Mouse (Mus musculus) limb, embryonic 13.5 days (tissue): ENCODE results near the gene Apoe. TPM values are rescaled to one million over a fixed set of nuclear protein-coding genes. Genes with fewer than 3 reads are reported as not detected.
A peak's percentile ranks its signal among the peaks of the same experiment; 100 is the strongest.

Experiments used
- ATAC-seq: fragments of 200-750 bp; cut with Nextera tagmentation; 2 replicates; pipeline ENCODE4 v1.8.0; 2017; ENCODE audit warnings: low read depth, moderate number of reproducible peaks, moderate TSS enrichment; ENCODE audit not compliant: low FRiP score
- H3K27ac ChIP-seq: fragments of 300-500 bp; sonication (generic); 2 replicates; pipeline ENCODE4 v1.5.1; 2015; ENCODE audit warnings: inconsistent platforms, mild to moderate bottlenecking, moderate library complexity
- H3K27me3 ChIP-seq: fragments of 300-500 bp; sonication (generic); 2 replicates; pipeline ENCODE4 v1.6.1; 2015; ENCODE audit warnings: mild to moderate bottlenecking, inconsistent platforms
- H3K36me3 ChIP-seq: fragments of 300-500 bp; sonication (generic); 2 replicates; pipeline ENCODE4 v1.6.1; 2015; ENCODE audit warnings: inconsistent platforms, mild to moderate bottlenecking, moderate library complexity
- H3K4me1 ChIP-seq: fragments of 300-500 bp; sonication (generic); 2 replicates; pipeline ENCODE4 v1.6.1; 2015; ENCODE audit warnings: inconsistent platforms
- H3K4me2 ChIP-seq: fragments of 300-500 bp; sonication (generic); replicated peaks from 2 replicates; pipeline ENCODE4 v1.6.1; 2015; ENCODE audit warnings: inconsistent platforms, mild to moderate bottlenecking, moderate library complexity
- H3K4me3 ChIP-seq: fragments of 300-500 bp; sonication (generic); 2 replicates; pipeline ENCODE4 v1.5.1; 2015; ENCODE audit warnings: moderate library complexity, mild to moderate bottlenecking, inconsistent platforms
- H3K9ac ChIP-seq: fragments of 300-500 bp; sonication (generic); 2 replicates; pipeline ENCODE4 v1.6.1; 2015; ENCODE audit warnings: mild to moderate bottlenecking, inconsistent platforms
- H3K9me3 ChIP-seq: fragments of 300-500 bp; sonication (generic); 2 replicates; pipeline ENCODE4 v1.6.1; 2016; ENCODE audit warnings: inconsistent platforms
- WGBS: fragments of 180-500 bp; shearing (Covaris S2); methylation state at CpG from one replicate; pipeline ENCODE4 v1.1.7; 2015; 5-methylcytosine and 5-hydroxymethylcytosine counted together
- polyA plus RNA-seq: library from polyadenylated mRNA; unstranded; fragments of >200 nt; fragmentation: Nextera tagmentation; extraction: Ambion mirVana; gene quantifications from 2 replicates; pipeline ENCODE4 v1.2.1, GENCODE M21; 2015

Apoe gene
- polyA plus RNA-seq, 1 experiment from 2014 or later: 241 TPM

DNA sequence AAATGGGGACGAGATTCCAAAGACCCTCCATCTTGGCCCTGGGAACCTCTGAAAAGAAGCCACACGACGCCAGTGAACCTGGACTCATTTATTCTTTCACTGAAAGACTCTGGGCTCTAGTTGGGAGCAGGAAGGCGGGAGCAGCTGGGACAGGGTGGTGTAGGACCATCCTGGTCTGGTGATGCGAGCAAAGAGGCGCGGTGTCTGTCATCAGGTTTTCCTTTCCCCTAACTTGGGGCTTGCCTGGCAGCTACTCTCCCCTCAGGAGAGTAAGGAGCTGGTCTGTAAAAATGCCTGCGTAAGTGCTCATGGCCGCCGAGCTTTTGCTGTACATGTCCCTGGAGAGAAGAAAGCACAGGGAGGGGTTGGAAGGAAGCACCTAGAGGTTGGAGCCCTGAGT lies 27.5 kb downstream of the Apoe start:
- Histone ChIP-seq H3K4me3 (no peak overlapping the region), H3K9ac (no peak overlapping the region), H3K4me1 (peaks cover 5% of the 10 kb centered on the region), H3K4me2 (no peak overlapping the region), H3K9me3 (no peaks in the 10 kb centered on the region), H3K27ac (no peak overlapping the region), H3K27me3 (no peaks in the 10 kb centered on the region), H3K36me3 (no peaks in the 10 kb centered on the region)
- ATAC-seq: no peak
- 63% methylated on average over 10 of the region's 10 CpGs for WGBS

DNA sequence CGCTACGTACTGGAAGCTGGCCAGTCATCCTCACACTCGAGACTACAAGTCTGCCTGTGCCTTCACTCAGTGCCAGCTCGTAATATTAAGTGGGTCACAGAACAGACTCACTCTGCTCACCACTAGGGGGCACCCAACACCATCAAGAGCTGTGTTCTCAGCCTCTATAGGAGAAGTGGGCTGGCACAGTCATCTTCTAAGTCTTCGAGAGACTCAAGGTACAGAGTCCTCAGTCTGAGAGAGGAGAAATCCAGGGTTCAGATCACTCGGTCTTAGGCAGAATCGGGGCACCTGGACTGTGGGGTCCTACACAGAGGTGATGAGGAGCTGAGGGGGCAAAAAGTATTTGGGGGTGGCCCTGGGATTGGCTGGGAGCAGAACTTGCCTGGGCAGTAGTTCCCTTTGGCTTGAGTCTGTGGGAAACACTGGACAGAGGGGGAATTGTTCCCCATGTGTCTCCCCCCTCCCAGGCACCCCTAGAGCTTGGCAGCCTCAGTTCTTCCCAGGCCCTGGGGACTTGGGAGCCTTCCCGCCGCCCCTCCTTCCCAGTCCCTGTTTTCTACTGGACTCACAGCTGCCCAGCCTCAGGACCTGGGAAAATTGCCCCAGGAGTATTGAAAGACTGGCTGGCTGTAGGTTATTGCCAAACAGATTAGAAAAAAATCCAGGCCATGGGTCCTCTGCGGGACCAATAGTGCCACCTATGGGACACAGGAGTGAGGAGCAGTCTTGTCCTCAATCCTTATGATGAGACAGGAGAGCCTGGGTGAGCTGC lies 29.9 kb downstream of the Apoe start:
- peak overlapping the region; percentile 14; the same call in 1 of the 2 replicates for H3K9ac ChIP-seq
- H3K9me3 ChIP-seq: no peaks in the 10 kb centered on the region
- H3K4me2 ChIP-seq: peak overlapping the region; percentile 46
- H3K27ac ChIP-seq: peak overlapping the region; percentile 52; the same call in 1 of the 2 replicates
- peaks cover 10% of the 10 kb centered on the region for H3K4me1 ChIP-seq
- peak; percentile 72 for ATAC-seq
- WGBS: 4% methylated on average over 10 of the region's 10 CpGs
- H3K4me3 ChIP-seq: 0 out of 2 replicates have a peak overlapping the region, but pooled peaks have one; percentile 10
- H3K36me3 ChIP-seq: no peaks in the 10 kb centered on the region
- H3K27me3 ChIP-seq: no peaks in the 10 kb centered on the region

DNA sequence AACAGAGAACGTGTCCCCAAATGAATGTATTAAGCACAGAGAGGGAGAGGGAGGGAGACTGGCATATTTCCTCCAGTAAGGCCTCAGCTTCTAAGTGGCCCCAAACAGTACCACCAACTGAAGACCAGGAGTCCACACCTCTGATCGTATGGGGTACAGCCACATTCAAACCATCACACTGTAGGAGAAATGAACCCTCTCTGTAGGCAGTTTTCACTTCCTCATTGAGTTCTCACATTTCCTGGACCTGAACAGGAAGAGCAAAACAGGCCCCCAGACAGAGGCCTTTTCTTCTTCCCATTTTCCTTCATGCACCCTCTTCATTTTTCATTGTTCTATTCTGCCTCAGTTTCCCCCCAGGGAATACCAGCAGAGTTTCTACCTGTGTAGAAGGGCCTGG lies 31.6 kb downstream of the Apoe start:
- Histone ChIP-seq H3K9me3 (no peaks in the 10 kb centered on the region), H3K36me3 (peaks cover 2% of the 10 kb centered on the region), H3K27ac (no peak overlapping the region), H3K4me2 (no peak overlapping the region), H3K4me3 (no peak overlapping the region), H3K27me3 (no peaks in the 10 kb centered on the region), H3K9ac (no peak overlapping the region), H3K4me1 (peaks cover 24% of the 10 kb centered on the region)
- no peak for ATAC-seq
- 86% methylated on average over 2 of the region's 2 CpGs for WGBS

DNA sequence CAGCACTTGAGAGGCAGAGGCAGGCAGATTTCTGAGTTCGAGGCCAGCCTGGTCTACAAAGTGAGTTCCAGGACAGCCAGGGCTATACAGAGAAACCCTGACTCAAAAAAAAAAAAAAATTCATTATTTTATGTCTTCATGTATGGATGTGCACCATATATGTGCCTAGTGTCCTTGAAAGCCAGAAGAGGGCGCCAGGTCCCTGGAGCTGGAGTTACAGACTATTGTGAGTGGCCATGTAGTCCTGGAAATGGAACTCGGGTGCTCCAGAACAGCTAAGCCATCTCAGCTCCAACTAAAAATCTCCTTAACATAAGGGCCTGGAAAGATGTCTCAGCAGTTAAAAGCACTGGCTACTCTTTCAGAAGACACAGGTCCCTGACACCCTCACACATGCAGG lies 32.2 kb downstream of the Apoe start:
- no peak overlapping the region for H3K4me2 ChIP-seq
- peaks cover 24% of the 10 kb centered on the region for H3K4me1 ChIP-seq
- 67% methylated on average over 3 of the region's 3 CpGs for WGBS
- no peaks in the 10 kb centered on the region for H3K27me3 ChIP-seq
- H3K4me3 ChIP-seq: no peak overlapping the region
- no peak for ATAC-seq
- H3K9me3 ChIP-seq: no peaks in the 10 kb centered on the region
- no peak overlapping the region for H3K27ac ChIP-seq
- H3K9ac ChIP-seq: no peak overlapping the region
- H3K36me3 ChIP-seq: peaks cover 9% of the 10 kb centered on the region

DNA sequence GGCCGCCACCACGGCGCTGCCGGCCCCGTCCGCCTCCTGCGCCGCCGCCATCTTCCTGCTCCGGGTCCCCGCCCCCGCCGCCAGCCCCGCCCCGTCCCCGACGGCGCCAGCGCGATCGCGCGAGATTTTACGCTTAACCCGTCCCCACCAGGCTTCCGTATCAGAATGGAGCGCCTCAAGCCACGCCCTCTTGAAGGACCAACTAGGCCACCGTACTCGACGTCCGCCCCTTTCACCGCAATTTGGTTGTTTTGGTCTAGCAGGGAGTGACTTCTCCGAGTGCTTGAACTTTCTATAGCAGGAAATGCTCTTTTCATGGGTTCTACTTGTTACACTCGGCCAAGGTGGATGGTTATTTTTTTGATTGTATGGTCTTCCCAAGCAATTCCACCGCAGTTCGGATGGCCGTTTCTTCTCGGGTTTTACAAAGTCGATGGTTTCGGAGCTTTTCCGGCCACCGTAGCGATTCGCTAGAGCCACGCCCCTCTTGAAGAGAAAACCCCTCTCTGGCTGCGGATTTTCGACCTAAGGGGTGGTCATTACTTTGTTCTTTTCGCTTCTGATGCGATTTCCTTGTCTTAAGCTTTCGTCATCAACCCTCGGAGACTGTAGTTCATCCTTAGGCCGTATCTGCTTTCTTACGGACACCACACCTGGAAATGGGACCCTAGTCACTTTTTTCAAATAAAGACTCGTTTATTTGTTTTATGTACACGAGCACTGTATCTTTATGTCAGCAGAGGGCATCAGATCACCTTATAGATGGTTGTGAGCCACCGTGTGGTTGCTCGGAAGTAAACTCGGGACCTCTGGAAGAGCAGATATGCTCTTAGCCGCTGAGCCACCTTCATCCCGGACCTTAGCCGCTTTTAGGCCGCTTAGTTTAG lies 33.8 kb downstream of the Apoe start, which contains the start of gene Clptm1:
Gene Clptm1, minus strand, starts transcription at position 79 of the 887 bp plus-strand sequence.
- H3K4me1 ChIP-seq: peaks cover 24% of the 10 kb centered on the region
- H3K9me3 ChIP-seq: no peaks in the 10 kb centered on the region
- H3K27me3 ChIP-seq: no peaks in the 10 kb centered on the region
- H3K27ac ChIP-seq: peak within 1 kb of the TSS; percentile 94
- H3K9ac ChIP-seq: peak within 1 kb of the TSS; percentile 100
- H3K36me3 ChIP-seq: peaks cover 19% of the 10 kb centered on the region
- H3K4me3 ChIP-seq: peak within 1 kb of the TSS; percentile 100
- peak; percentile 88 for ATAC-seq
- H3K4me2 ChIP-seq: peak within 1 kb of the TSS; percentile 93
- under 1% methylated on average over 62 of the region's 63 CpGs for WGBS

DNA sequence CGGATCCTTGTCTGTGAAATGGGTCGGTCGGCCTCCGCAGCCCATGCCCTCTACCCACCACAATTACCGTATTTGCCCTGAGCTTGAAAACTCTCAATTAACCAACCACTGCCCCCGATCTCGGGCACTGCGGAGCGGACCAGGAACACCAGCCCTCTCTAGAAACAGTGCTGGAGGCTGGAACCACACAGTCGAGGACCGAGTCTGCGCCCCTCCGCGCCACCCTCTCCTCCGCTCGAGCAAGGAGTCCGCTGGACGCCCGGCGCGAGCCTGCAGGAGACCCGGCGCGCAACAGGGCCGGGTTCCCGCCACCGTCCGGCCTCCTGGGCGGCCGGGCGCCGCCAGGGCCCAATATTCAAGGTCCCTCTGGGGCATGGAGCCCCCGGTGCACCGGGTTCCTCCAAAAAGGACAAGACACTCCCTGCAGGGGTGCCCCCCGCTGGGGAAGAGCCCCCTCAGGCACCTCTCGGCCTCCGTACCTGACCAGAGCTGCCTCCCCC lies 34.5 kb downstream of the Apoe start:
- Histone ChIP-seq H3K4me2 (peak overlapping the region; percentile 93), H3K36me3 (peaks cover 19% of the 10 kb centered on the region), H3K9me3 (no peaks in the 10 kb centered on the region), H3K27me3 (no peaks in the 10 kb centered on the region), H3K4me3 (peak overlapping the region; percentile 100), H3K27ac (peak overlapping the region; percentile 58; the same call in 1 of the 2 replicates), H3K4me1 (peaks cover 24% of the 10 kb centered on the region), H3K9ac (peak overlapping the region; percentile 100)
- WGBS: under 1% methylated on average over 37 of the region's 37 CpGs
- ATAC-seq: peak; percentile 38

DNA sequence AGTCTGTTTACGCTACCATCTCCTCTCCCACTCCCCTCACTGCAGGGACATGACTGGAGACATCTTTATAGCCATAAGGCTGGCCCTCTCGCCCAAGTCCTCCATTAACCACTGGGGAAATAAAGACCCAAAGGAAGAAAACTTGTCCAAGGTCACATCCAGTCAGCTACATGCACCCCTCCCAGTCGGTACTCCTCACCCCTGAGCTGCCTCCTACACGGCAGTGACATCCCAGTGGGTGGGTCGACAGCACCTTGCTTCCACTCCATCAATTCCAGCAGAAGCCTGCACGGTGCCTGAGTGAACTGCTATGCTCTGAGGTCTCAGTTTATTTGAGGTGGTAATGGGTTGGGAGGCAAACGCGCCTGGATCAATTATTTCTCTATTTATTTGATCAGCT lies 35.0 kb downstream of the Apoe start:
- ATAC-seq: no peak

DNA sequence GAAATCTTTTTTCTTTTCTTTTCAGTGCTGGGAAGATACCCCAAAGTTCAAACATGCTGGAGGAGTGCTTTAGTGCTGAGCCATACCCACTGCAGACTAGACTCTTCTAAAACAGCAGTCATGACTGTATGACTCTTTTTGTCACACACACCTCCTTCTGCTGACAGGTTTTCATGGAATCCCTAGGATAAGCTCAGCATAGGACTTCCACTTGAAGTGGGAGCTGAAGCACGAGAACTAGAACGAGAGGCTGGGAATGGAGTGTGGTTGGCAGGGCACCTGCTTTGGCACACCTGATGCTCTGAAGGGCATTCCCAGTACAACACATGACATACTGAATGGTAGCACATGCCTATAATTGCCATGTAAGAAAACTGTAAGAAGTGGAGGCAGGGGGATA lies 46.4 kb downstream of the Apoe start:
- no peaks in the 10 kb centered on the region for H3K27me3 ChIP-seq
- no peak overlapping the region for H3K9ac ChIP-seq
- H3K4me2 ChIP-seq: no peak overlapping the region
- no peaks in the 10 kb centered on the region for H3K9me3 ChIP-seq
- H3K36me3 ChIP-seq: peaks cover 79% of the 10 kb centered on the region
- 93% methylated on average over 2 of the region's 2 CpGs for WGBS
- no peak for ATAC-seq
- H3K4me1 ChIP-seq: no peaks in the 10 kb centered on the region
- no peak overlapping the region for H3K27ac ChIP-seq
- no peak overlapping the region for H3K4me3 ChIP-seq

More for the DNA sequence above, 35.0 kb downstream of the Apoe start:
- Histone ChIP-seq H3K4me3 (peak overlapping the region; percentile 100), H3K27me3 (no peaks in the 10 kb centered on the region), H3K9me3 (no peaks in the 10 kb centered on the region), H3K36me3 (peaks cover 19% of the 10 kb centered on the region), H3K4me1 (peaks cover 20% of the 10 kb centered on the region), H3K4me2 (peak overlapping the region; percentile 93), H3K9ac (peak overlapping the region; percentile 100), H3K27ac (no peak overlapping the region)
- 15% methylated on average over 8 of the region's 8 CpGs for WGBS

DNA sequence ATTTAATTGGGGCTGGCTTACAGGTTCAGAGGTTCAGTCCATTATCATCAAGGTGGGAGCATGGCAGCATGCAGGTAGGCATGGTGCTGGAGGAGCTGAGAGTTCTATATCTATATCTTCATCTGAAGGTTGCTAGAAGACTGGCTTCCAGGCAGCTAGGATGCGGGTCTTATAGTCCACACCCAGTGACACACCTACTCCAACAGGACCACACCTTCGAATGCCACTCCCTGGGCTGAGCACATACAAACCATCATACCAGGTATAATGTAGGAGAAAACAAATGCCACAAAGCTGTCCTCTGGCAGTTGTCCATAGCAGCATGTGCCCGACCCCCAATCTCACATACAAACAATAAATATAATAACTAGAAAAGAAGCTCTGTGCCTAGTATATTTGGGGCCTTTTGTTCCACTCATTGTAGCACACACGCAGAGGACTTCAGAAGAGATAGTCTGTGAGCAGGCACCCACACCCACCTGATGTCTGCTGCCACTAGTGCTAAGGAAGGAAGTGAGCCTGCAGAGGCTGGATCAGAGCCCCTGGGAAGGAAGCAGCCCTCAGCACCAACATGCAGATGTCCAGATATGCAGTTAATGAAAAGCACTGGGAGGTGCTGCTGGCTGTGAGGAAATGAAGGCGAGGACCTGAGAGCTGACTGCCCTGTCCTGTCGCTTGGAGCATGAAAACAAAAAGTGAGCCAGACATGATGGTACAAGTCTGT lies 47.8 kb downstream of the Apoe start:
- Histone ChIP-seq H3K4me2 (no peak overlapping the region), H3K9me3 (no peaks in the 10 kb centered on the region), H3K4me3 (no peak overlapping the region), H3K9ac (no peak overlapping the region), H3K36me3 (peaks cover 89% of the 10 kb centered on the region), H3K27me3 (no peaks in the 10 kb centered on the region), H3K4me1 (no peaks in the 10 kb centered on the region), H3K27ac (no peak overlapping the region)
- no peak for ATAC-seq
- WGBS: 88% methylated on average over 6 of the region's 6 CpGs
